Mouse (Mus musculus): ENCODE results near the gene Fam122a.

Fam122a gene

GRCm38 (mm10) chr19:24428011-24428410 lies 49.1 kb downstream of the Fam122a start:
- DNase-seq (ENCODE audit: low read depth) = no peak

- no peak for DNase-seq (ENCODE audit: low read depth)
Measured at GRCm38 (mm10) chr19:24427258-24427657, 49.9 kb downstream of the Fam122a start.

GRCm38 (mm10) chr19:24426759-24427181 lies 50.4 kb downstream of the Fam122a start:
- DNase-seq (ENCODE audit: low read depth) = no peak
